Mouse (Mus musculus): Measurements from ENCODE around the gene Mxd3. TPM values are rescaled to one million over a fixed set of nuclear protein-coding genes. Genes with fewer than 3 reads are reported as not detected.

Gene Mxd3
- total RNA-seq, 2 experiments from 2014 or later: 1.4 to 2.5 TPM

GRCm38 (mm10) chr13:55296760-55297159 is 32.9 kb downstream of the Mxd3 start:
- DNase-seq (ENCODE audit: low spot score in 2 of 2): no peak
- intact Hi-C loops (cut with DNase I): no loop called here

GRCm38 (mm10) chr13:55288854-55289253 is 40.8 kb downstream of the Mxd3 start:
- intact Hi-C loops (cut with DNase I): no loop called here
- DNase-seq (ENCODE audit: low spot score in 2 of 2): no peak

GRCm38 (mm10) chr13:55277646-55278045 is 52.0 kb downstream of the Mxd3 start:
- intact Hi-C loops (cut with DNase I): no loop called here
- DNase-seq (ENCODE audit: low spot score in 2 of 2): no peak

GRCm38 (mm10) chr13:55277203-55277602 is 52.4 kb downstream of the Mxd3 start:
- no peak for DNase-seq (ENCODE audit: low spot score in 2 of 2)
- intact Hi-C loops (cut with DNase I): no loop called here

Other genes with a start within 250 kb of the Mxd3 start
- 10 to 100 TPM; 16.6 to 22.2 TPM for gene Uimc1, start 229.5 kb downstream of the Mxd3 start, total RNA-seq (2021)
- 10 to 100 TPM; 39.0 to 47.3 TPM for gene Zfp346, start 224.5 kb downstream of the Mxd3 start, total RNA-seq (2021)
- not detected for gene Gm17617, start 196.3 kb downstream of the Mxd3 start, total RNA-seq (2021)
- gene Fgfr4, start 177.2 kb downstream of the Mxd3 start, total RNA-seq (2021): under 1 TPM; 0.18 to 0.30 TPM
- gene Nsd1, start 120.0 kb downstream of the Mxd3 start, total RNA-seq (2021): 100 to 1,000 TPM; 105 to 134 TPM
- gene Prelid1, start 9.3 kb downstream of the Mxd3 start, total RNA-seq (2021): 100 to 1,000 TPM; 159 to 185 TPM
- 10 to 100 TPM; 80.9 to 86.8 TPM for gene Rab24, start 7.9 kb downstream of the Mxd3 start, total RNA-seq (2021)
- gene Lman2, start 33.0 kb upstream of the Mxd3 start, total RNA-seq (2021): 10 to 100 TPM; 54.9 to 61.3 TPM
- 10 to 100 TPM; 52.3 to 53.7 TPM for gene Rgs14, start 39.9 kb upstream of the Mxd3 start, total RNA-seq (2021)
- gene Slc34a1, start 68.4 kb upstream of the Mxd3 start, total RNA-seq (2021): under 1 TPM; 0.48 to 0.54 TPM
- not detected for gene Pfn3, start 85.4 kb upstream of the Mxd3 start, total RNA-seq (2021)
- under 1 TPM; 0.79 to 0.84 TPM for gene F12, start 97.0 kb upstream of the Mxd3 start, total RNA-seq (2021)
- gene Grk6, start 115.2 kb upstream of the Mxd3 start, total RNA-seq (2021): 10 to 100 TPM; 63.4 to 65.2 TPM
- gene Prr7, start 134.4 kb upstream of the Mxd3 start, total RNA-seq (2021): 10 to 100 TPM; 81.8 to 82.1 TPM
- 100 to 1,000 TPM; 247 to 314 TPM for gene Dbn1, start 158.3 kb upstream of the Mxd3 start, total RNA-seq (2021)
- gene Pdlim7, start 183.9 kb upstream of the Mxd3 start, total RNA-seq (2021): 100 to 1,000 TPM in 1 of 2 experiments, 10 to 100 TPM in 1; 82.1 to 101 TPM
- 10 to 100 TPM in 1 of 2 experiments, 1 to 10 TPM in 1; 5.5 to 14.0 TPM for gene Dok3, start 199.5 kb upstream of the Mxd3 start, total RNA-seq (2021)
- 10 to 100 TPM; 53.1 to 63.9 TPM for gene Ddx41, start 206.8 kb upstream of the Mxd3 start, total RNA-seq (2021)
- gene Fam193b, start 241.3 kb upstream of the Mxd3 start, total RNA-seq (2021): 10 to 100 TPM; 61.1 to 99.5 TPM
- 100 to 1,000 TPM; 133 to 138 TPM for gene Tmed9, start 243.9 kb upstream of the Mxd3 start, total RNA-seq (2021)